Mouse (Mus musculus): ENCODE data around the gene Haghl.
"Not testable (repeated sequence)": the region's sequence is repeated elsewhere in the genome, so short reads cannot be mapped to it uniquely, and the experiment has no call there.

The Haghl gene

DNA sequence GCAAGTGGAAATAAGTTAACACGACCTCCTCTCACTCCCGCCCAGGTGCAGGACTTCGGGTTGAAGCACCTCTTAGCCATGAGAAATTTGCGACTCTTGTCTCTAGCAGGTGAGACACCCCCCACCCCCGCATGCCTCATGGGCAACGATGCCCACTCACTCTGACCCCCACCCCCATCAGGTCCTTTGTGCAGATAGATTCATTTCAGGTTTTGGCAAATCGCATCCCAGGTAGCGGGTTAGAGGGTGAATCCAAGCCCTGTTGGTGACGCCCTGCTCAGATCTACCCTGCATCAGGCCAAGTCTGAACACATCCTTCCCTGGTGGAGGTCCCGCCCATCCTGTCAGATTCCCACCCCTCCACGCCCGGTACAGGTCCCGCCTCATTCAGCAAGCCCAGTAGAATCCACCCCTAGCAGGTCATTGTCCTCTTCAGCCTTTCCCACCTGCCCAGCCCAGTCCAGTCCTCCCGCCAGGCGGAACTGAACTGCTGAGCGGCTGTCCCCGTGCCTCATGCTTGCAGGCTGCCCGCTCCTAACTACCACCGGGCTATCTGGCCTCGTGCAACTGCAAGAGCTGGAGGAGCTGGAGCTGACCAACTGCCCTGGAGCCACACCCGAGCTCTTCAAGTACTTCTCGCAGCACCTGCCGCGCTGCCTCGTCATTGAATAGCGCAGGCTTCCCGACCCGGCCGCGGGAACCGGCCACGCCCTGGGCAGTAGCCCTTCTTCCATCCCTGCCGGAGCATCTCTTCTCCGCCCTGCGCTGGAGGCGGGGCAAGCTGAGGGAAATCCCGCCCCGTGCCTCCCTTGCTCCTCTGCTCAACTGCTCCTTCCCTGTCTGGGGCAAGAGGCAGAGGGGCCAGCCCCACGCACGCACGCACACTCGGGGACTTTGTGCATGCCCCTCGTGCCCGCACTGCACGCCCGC lies 33.6 kb upstream of the Haghl start:
- DNase-seq (ENCODE audit: low spot score in 2 of 2), result no peak

DNA sequence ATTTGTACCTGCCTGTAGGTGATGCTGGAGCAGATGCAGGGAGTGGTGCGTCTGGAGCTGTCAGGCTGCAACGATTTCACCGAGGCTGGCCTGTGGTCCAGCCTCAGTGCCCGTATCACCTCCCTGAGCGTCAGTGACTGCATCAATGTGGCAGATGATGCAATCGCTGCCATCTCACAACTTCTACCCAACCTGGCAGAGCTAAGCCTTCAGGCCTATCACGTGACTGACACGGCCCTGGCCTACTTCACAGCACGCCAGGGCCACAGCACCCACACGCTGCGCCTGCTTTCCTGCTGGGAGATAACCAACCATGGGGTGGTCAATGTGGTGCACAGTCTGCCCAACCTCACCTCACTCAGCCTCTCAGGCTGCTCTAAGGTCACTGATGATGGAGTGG lies 32.2 kb upstream of the Haghl start:
- DNase-seq (ENCODE audit: low spot score in 2 of 2), result no peak

- DNase-seq (ENCODE audit: low spot score in 2 of 2), result peak; percentile 61 to 62
Measured at GRCm38 (mm10) chr17:25813471-25813870, 28.0 kb upstream of the Haghl start.

- no peak for DNase-seq (ENCODE audit: low spot score in 2 of 2)
Measured at GRCm38 (mm10) chr17:25810890-25811289, 25.4 kb upstream of the Haghl start.

GRCm38 (mm10) chr17:25809606-25810340 lies 24.3 kb upstream of the Haghl start:
- no peak for DNase-seq (ENCODE audit: low spot score in 2 of 2)

- DNase-seq (ENCODE audit: low spot score in 2 of 2), result no peak
Measured at GRCm38 (mm10) chr17:25808789-25809605, 23.5 kb upstream of the Haghl start, which contains the start of gene Fbxl16. Gene Fbxl16 (plus strand): TSS chr17:25809085.

DNA sequence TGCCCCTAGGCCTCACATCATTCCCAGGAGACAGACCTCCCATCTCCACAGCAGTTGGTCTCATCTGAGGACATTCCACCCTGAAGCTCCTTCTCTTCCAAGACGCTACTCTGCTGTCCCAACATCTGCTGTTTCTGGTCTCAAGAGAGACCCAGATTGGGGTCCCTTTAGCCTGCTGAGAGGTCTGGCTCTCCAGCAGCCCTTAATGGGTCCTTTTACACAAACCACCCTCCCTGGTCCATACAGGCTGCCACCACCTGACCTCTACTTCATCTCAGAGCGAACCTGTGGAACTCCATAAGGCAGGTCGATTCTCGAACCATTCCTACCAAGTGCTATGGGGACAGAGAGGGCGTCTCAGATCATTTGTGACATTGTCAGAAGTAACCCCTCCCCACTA lies 22.6 kb upstream of the Haghl start:
- DNase-seq (ENCODE audit: low spot score in 2 of 2), result no peak

GRCm38 (mm10) chr17:25807452-25807851 lies 22.0 kb upstream of the Haghl start:
- not testable (repeated sequence) for DNase-seq (ENCODE audit: low spot score in 2 of 2)

- no peak for DNase-seq (ENCODE audit: low spot score in 2 of 2)
Measured at GRCm38 (mm10) chr17:25806507-25806906, 21.0 kb upstream of the Haghl start.

DNA sequence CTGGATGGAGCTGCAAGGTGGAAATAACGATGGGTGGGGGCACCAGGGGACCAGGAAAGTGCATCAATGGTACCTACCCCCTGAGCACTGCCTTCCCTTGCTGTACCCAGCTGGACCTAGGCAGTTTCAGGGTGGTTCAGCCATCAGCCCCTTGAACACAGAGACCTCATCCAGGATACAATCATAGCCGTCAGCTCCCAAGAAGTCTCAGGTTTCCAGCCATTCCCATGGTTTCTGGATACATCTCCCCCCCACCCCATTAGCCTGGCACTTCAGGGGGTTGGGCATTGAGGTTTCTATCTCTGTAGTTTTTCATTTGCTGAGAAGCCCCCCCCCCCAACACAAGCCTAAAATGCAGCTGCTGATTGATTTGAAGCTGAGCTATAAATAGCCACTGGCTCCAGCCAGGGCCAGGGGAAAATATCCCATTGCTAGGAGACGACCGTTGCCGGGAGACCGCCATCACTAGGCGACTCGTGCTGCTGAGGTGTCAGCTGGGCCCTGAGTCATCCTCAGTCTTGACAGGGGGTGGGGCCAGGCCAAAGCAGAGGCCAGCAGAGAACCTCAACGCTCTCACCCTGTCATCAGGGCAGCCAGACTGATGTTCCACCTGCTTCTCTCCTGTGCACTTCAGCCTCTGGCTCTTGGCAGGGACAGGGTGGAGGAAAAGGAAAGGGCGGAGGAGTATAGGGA lies 17.5 kb upstream of the Haghl start:
- no peak for DNase-seq (ENCODE audit: low spot score in 2 of 2)

GRCm38 (mm10) chr17:25801029-25801428 lies 15.6 kb upstream of the Haghl start:
- DNase-seq (ENCODE audit: low spot score in 2 of 2), result peak; percentile 68 to 71

GRCm38 (mm10) chr17:25796951-25797369 lies 11.5 kb upstream of the Haghl start, which contains the start of gene Metrn:
Gene Metrn (minus strand): TSS chr17:25797136.
- DNase-seq (ENCODE audit: low spot score in 2 of 2), result peak; percentile 84 to 85

DNA sequence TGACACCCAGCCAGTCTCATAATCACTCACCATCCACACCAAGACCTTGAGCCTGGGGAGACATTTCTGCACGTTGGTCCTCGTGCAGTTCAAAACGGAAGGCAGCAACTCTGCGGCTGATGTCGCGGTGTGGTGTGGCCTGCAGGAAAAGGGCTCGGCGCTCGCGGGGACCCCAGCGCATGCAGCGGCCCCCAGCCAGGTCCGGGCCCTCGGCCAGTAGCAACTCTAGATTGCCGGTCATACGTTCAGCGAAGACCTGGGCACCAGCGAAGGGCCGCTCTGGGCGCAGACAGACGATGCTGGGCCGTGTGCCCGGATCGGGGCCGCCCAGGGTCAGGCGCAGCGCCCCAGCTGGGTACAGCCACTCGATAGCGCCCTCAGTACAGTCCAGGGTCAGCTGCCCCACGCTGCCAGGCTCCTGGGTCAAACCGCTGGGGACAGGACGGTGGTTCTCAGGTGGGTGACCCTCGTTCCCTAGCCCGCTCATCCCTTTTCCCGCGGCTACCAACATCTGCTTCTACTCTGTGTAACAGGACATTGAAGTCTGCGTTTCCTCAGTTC lies 10.8 kb upstream of the Haghl start:
- DNase-seq (ENCODE audit: low spot score in 2 of 2), result no peak

- no peak for DNase-seq (ENCODE audit: low spot score in 2 of 2)
Measured at GRCm38 (mm10) chr17:25795609-25796092, 10.2 kb upstream of the Haghl start, which contains the start of gene AC134908.4. Gene AC134908.4 (minus strand): TSS chr17:25795659.

DNA sequence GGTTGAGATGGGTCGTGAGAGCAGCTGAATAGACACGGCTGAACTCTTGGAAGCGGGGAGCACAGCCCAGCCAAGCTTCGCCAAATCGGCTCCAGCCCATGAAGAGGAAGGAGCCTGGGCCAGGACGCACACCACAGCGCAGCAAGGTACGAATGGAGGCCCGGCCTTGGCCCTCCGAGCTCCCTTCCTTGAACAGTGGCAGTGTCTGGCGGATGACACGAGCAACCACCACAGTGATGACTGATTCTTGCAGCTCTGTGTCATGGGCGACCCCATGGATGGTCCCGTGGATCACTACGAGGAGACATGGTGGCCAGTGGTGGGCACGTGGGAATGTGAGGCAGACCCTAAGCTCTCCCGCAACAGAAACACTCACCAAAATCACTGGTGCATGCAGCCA lies 9.5 kb upstream of the Haghl start:
- DNase-seq (ENCODE audit: low spot score in 2 of 2), result no peak

- no peak for DNase-seq (ENCODE audit: low spot score in 2 of 2)
Measured at GRCm38 (mm10) chr17:25794197-25794596, 8.7 kb upstream of the Haghl start.

- peak; percentile 77 to 78 for DNase-seq (ENCODE audit: low spot score in 2 of 2)
Measured at GRCm38 (mm10) chr17:25792615-25793014, 7.1 kb upstream of the Haghl start, which contains the start of gene Fam173a. Gene Fam173a (minus strand): TSS chr17:25792901.

DNA sequence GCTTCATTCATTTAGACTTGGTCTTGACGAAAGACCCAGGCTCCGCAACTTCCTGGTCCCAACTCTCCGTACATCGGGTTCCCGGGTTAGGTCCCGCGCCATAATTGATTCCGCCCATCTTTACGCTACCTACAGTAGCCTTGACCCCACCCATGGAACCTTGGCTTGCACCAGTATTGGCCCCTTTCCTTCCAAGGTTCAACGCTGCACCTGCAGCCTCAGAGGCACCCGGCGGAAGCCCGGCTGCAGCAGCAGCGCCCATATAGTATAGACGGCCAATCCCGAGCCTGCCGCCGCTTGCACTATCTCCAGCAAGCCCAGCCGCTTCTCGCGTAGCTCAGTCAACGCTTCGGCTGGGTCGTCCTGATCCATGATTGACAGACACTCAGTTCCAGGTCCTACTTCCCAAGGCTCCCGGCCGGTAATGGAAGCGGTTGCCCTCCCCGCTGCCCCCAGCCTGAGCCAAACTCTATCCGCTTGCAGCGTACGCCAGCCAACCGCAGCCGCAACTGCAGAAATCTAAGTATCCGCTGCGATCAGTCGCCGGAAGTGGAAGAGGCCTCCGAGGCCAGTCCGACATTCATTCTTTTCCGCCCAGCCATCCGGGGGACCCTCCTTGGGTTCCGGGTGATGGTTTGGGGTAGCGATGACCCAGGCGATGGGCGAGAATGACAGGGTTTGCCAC lies 6.5 kb upstream of the Haghl start:
- DNase-seq (ENCODE audit: low spot score in 2 of 2), result peak; percentile 84 to 85

GRCm38 (mm10) chr17:25791320-25791842 lies 5.9 kb upstream of the Haghl start:
- no peak for DNase-seq (ENCODE audit: low spot score in 2 of 2)

Measured in spleen, postnatal 36 days (tissue).